Mouse (Mus musculus) embryonic facial prominence, embryonic 10.5 days (tissue): ENCODE results near the gene Dnajc4. TPM values are rescaled to one million over a fixed set of nuclear protein-coding genes. Genes with fewer than 3 reads are reported as not detected.
A peak's percentile ranks its signal among the peaks of the same experiment; 100 is the strongest.

ENCODE experiments used
- DNase-seq: peaks from one replicate; pipeline ENCODE4 v3.0.0-alpha.2; 2017; ENCODE audit warnings: low spot score
- H3K27ac ChIP-seq: fragments of 300-500 bp; sonication (generic); replicated peaks from 2 replicates; pipeline ENCODE4 v1.5.1; 2016; ENCODE audit warnings: mild to moderate bottlenecking
- H3K27me3 ChIP-seq: fragments of 300-500 bp; sonication (generic); replicated peaks from 2 replicates; pipeline ENCODE4 v1.6.1; 2016; ENCODE audit warnings: low read depth, mild to moderate bottlenecking; ENCODE audit not compliant: poor library complexity, severe bottlenecking
- H3K36me3 ChIP-seq: fragments of 300-500 bp; sonication (generic); replicated peaks from 2 replicates; pipeline ENCODE4 v1.6.1; 2016; ENCODE audit warnings: mild to moderate bottlenecking, moderate library complexity
- H3K4me1 ChIP-seq: fragments of 300-500 bp; sonication (generic); 2 replicates; pipeline ENCODE4 v1.6.1; 2016
- H3K4me3 ChIP-seq: fragments of 300-500 bp; sonication (generic); 2 replicates; pipeline ENCODE4 v1.5.1; 2016; ENCODE audit warnings: mild to moderate bottlenecking, moderate library complexity
- H3K9me3 ChIP-seq: fragments of 300-500 bp; sonication (generic); 2 replicates; pipeline ENCODE4 v1.6.1; 2016; ENCODE audit warnings: mild to moderate bottlenecking
- WGBS: fragments of 180-500 bp; shearing (Covaris S2); methylation state at CpG from one replicate; pipeline ENCODE4 v1.1.7; 2016; 5-methylcytosine and 5-hydroxymethylcytosine counted together
- polyA plus RNA-seq: library from polyadenylated mRNA; unstranded; fragments of >200 nt; fragmentation: Nextera tagmentation; extraction: Ambion mirVana; gene quantifications from 2 replicates; pipeline ENCODE4 v1.2.1, GENCODE M21; 2016

The Dnajc4 gene
- polyA plus RNA-seq, 1 experiment from 2014 or later, result 18.1 TPM

DNA sequence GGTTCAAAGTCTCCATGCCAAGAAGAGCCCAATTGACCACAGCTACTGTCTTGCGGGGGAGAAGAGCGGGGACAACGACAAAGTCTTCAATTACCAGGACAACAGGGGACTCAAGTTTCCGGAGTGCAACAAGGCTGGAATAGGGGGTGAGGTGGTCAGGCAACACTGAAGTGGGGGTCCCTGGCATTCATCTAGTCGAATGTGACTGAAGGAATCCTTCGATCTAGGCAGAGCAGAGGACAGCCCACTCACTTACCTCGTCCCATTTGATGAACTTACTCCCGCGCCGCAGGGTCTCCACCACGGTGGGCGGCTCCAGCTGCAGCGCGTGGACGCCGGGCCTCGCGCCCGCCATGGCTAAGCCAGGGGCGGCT, 23.1 kb downstream of the Dnajc4 start:
- Histone ChIP-seq H3K27me3 (peaks cover 12% of the 10 kb centered on the region), H3K9me3 (no peaks in the 10 kb centered on the region), H3K4me1 (peaks cover 61% of the 10 kb centered on the region), H3K36me3 (peaks cover 25% of the 10 kb centered on the region), H3K4me3 (peak overlapping the region; percentile 69), H3K27ac (peak overlapping the region; percentile 84)
- DNase-seq, result no peak
- WGBS, result 0% methylated on average over 20 of the region's 20 CpGs

DNA sequence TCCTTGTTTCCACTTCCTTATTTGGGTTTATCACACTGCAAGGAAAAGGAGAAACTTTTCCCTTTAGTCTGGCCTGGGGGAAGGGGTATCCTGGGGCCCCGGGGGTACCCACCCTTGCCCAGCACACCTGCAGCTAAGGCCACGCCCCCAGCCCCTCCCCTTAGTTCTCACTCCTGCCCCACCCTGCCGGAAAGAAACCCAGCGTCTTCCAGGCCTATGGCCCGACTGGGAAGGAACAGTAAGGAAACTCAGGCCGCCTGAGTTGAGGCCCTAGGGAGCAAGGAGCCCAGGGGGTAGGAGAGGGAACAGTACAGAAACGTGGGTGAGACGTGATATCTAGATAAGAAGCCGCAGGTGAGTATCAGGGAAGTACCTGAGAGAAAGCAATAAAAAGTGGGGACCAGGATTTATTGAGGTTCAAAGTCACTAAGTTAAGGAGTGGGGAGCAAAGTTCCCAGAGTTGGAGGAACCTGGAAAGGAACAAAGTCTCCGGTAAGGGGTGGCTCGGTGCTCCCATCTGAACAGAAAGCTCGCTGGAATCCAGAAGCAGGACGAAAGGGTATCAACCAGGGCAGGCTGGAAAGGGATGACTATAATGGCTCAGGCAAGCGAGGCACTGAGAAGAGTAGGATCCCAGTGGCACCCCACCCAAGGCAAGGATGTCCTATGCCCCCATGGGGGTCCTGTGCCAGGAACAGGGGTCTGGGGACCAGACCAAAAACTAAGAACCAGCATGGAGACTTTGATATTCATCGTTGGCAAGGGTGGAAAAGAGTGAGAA, 23.7 kb downstream of the Dnajc4 start:
- peaks cover 12% of the 10 kb centered on the region for H3K27me3 ChIP-seq
- H3K9me3 ChIP-seq, result no peaks in the 10 kb centered on the region
- peaks cover 56% of the 10 kb centered on the region for H3K4me1 ChIP-seq
- peaks cover 31% of the 10 kb centered on the region for H3K36me3 ChIP-seq
- peak; percentile 39 for DNase-seq
- 11% methylated on average over 15 of the region's 15 CpGs for WGBS
- H3K27ac ChIP-seq, result peak overlapping the region; percentile 84; the same call in 1 of the 2 replicates
- H3K4me3 ChIP-seq, result peak overlapping the region; percentile 69

DNA sequence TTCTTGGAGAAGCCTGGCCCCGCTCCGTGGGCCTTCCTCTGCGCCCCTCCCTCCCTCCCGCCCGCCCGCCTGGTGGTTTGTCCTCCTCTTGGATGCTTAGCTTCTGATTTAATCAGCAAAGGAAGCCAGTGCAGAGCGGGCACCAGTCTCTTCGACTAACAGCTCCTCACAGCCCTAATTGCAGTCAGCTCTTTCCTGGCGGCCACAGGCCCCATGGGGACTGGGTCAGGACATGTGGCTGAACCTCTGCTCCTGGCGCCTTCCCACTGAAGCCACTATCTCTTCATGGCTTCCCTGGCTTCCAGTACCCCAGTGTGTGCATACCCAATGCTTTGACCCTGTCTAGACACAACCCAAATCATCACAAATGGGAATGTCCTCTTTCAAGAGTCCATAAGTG, 35.9 kb downstream of the Dnajc4 start:
- 78% methylated on average over 10 of the region's 10 CpGs for WGBS
- peaks cover 77% of the 10 kb centered on the region for H3K36me3 ChIP-seq
- no peaks in the 10 kb centered on the region for H3K9me3 ChIP-seq
- peaks cover 16% of the 10 kb centered on the region for H3K4me1 ChIP-seq
- no peaks in the 10 kb centered on the region for H3K27me3 ChIP-seq
- no peak for DNase-seq
- no peak overlapping the region for H3K4me3 ChIP-seq
- H3K27ac ChIP-seq, result no peak overlapping the region

DNA sequence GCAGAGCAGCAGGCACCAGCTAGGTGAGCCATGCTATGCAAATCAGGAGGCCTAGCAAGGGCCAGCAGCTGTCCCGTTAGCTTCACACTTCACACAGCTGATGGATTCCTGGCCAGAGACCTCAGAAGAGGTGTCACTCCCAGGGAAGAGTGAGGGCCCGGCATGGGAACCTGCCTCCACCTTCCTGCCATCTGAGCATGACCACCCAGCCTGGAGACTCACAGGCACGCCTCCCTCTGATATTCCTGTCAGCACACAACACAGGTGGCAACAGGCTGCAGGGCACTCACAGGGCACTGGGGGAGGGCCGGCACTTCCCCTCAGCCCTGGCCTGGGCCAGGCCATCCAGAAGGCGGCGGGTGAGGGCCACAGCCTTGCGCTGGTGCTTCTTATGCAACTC, 36.9 kb downstream of the Dnajc4 start:
- WGBS, result 87% methylated on average over 7 of the region's 7 CpGs
- Histone ChIP-seq H3K36me3 (peaks cover 69% of the 10 kb centered on the region), H3K9me3 (no peaks in the 10 kb centered on the region), H3K4me1 (peaks cover 19% of the 10 kb centered on the region), H3K27ac (no peak overlapping the region; the same call in 1 of the 2 replicates), H3K4me3 (0 out of 2 replicates have a peak overlapping the region, but pooled peaks have one; percentile 1), H3K27me3 (no peaks in the 10 kb centered on the region)
- DNase-seq, result no peak

DNA sequence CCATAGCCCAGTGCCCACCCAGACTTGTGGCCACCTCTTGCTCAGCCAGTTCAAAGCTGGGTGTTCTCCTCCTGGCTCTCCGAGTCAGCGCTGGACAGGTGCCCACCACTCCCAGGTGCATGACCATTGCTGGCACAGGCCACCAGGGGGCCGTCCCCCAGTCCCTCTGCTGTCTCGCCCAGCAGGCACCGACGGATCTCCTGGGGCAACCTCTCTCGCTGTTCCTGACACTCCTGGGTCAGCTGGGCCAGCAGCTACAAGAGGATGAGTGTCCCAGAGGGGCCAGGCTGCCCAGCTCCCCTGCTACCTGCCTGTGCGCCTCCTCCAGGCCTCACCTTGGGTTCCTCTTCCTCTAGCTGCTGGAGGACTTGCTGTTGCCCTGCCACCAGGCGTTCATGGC, 38.3 kb downstream of the Dnajc4 start:
- Histone ChIP-seq H3K4me3 (no peak overlapping the region), H3K36me3 (peaks cover 62% of the 10 kb centered on the region)
- 69% methylated on average over 9 of the region's 9 CpGs for WGBS

DNA sequence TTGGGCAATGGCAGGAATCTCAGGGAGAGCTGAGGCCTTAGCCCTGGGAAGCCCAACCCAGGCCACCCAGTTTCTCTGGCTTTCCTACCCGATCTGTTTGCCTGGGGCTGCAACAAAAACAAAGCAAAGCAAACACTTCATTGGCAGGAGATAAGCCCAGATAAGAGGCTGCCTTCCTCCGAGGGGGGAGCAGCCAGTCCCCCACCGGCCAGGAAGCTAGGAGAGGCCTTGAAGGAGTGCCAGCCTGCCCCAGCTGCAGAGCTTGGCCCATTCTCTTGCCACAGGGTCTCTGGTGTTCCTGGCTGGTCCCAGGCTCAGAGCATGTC, 39.7 kb downstream of the Dnajc4 start:
- H3K27me3 ChIP-seq, result no peaks in the 10 kb centered on the region
- DNase-seq, result no peak
- 17% methylated on average over 3 of the region's 3 CpGs for WGBS
- H3K27ac ChIP-seq, result peak overlapping the region; percentile 65; the same call in 1 of the 2 replicates
- H3K36me3 ChIP-seq, result peaks cover 50% of the 10 kb centered on the region
- peak overlapping the region; percentile 70 for H3K4me3 ChIP-seq
- H3K9me3 ChIP-seq, result no peaks in the 10 kb centered on the region
- peaks cover 32% of the 10 kb centered on the region for H3K4me1 ChIP-seq

More for the DNA sequence above, 38.3 kb downstream of the Dnajc4 start:
- no peak overlapping the region for H3K27ac ChIP-seq
- DNase-seq, result peak; percentile 57
- peaks cover 32% of the 10 kb centered on the region for H3K4me1 ChIP-seq
- H3K27me3 ChIP-seq, result no peaks in the 10 kb centered on the region
- no peaks in the 10 kb centered on the region for H3K9me3 ChIP-seq

DNA sequence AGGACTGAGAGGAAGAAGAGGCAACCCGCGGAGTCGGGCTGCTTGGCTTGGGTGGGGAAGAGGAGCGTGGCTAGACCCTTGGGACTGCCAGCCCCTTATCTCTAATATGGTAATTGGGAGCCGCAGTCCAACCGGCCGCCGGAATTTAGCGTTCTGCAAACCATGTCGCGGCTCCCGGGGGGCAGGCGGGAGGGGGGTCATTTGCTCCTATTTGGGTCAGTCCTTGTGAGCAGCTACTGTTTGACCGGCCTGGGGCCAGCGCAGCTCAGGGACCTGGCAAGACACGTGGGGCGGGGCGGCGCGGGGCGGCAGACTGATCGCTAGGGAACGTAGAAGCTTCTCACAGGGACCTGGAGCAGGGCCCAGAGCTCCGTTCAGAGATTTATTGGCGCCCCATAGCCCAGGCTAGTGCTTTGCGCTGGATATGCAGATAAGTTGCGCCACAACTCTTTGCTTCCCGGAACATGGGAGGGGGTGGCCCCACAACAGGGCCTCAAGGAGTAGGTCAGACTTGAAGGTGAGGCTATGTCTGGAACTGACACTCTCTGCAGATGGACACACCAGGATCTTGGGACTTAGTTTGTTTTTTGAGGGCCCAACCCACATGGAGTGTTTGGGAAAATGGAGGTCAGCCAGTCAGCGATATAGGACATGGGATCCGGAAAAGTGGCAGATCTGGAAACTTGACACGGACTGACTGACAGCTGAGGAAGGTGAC, 40.2 kb downstream of the Dnajc4 start:
- Histone ChIP-seq H3K4me3 (peak overlapping the region; percentile 70), H3K27me3 (no peaks in the 10 kb centered on the region), H3K27ac (peak overlapping the region; percentile 93), H3K4me1 (peaks cover 32% of the 10 kb centered on the region), H3K36me3 (peaks cover 45% of the 10 kb centered on the region), H3K9me3 (no peaks in the 10 kb centered on the region)
- DNase-seq, result peak; percentile 69
- WGBS, result 2% methylated on average over 31 of the region's 31 CpGs

DNA sequence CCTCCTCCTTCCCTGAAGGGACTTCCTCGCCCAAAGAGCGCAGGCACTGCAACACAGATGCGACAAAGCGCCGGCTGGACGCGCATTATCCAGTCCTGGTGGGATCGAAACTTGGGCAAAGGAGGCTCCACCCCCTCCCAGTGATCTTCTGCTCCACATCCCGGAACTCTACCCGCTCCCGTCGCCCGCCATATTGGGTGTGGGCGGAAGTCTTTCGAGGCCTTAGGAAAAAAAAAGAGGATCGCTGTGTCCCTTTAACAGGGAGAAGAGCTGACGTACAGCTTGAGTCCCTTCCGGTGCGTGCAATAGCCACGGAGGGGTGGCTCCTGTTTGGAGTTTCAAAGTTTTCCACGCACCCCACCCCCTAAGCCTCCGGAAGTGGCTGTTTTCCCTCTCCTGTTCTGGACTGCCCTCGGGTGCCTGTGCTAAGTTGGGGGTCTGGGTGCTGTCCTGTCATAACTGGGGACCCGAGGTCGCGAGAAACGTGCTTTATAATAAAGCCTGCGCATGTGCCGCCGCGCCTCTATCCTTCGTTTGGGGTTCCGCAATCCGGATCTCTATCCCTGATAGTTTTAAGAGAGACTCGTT, 40.9 kb downstream of the Dnajc4 start:
- H3K4me3 ChIP-seq, result peak overlapping the region; percentile 70
- H3K9me3 ChIP-seq, result no peaks in the 10 kb centered on the region
- peak; percentile 92 for DNase-seq
- under 1% methylated on average over 35 of the region's 35 CpGs for WGBS
- no peaks in the 10 kb centered on the region for H3K27me3 ChIP-seq
- H3K27ac ChIP-seq, result peak overlapping the region; percentile 93
- peaks cover 38% of the 10 kb centered on the region for H3K36me3 ChIP-seq
- peaks cover 32% of the 10 kb centered on the region for H3K4me1 ChIP-seq

DNA sequence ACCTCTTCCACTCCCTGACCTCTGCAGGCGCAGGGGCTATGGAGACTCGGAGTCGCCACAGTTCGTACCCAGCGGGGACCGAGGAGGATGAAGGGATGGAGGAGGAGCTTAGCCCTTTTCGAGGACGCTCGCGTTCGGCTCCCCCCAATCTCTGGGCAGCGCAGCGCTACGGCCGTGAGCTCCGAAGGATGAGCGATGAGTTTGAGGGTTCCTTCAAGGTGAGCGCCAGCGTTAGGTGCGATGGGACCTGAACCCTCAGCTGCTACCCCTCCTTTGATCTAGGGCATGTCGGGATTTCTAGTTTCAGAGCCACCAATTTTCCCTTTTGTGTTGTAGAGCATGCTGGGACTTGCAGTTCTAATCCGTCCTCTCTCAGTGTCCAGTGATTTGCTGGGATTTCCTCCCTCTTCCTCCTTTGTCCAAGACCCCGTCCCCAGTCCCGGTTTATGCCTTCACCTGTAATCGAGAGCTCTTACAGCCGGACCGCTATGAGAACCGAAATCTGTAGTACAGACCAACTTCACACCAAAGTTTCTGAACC, 41.7 kb downstream of the Dnajc4 start:
- peak; percentile 75 for DNase-seq
- Histone ChIP-seq H3K27ac (peak overlapping the region; percentile 93), H3K4me1 (peaks cover 32% of the 10 kb centered on the region), H3K4me3 (peak overlapping the region; percentile 70), H3K9me3 (no peaks in the 10 kb centered on the region), H3K27me3 (no peaks in the 10 kb centered on the region), H3K36me3 (peaks cover 36% of the 10 kb centered on the region)
- under 1% methylated on average over 28 of the region's 28 CpGs for WGBS

DNA sequence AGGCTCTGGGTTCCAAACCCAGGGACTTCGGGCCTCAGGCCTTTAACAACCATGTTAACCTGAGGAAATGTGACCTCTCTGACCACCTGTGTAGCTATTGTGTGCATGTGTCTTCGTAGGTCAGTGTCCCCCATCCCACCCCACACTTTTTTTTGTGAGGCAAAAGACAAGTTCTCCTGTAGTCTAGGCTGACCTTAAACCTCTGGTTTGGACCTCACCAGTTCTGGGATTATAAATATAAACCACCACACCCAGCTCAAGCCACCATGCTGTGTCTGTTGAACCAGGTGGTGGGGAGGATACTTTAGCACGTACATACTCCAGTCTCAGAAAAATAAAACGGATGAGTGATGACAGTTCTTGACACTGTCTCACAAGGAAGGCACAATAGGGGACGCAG, 42.4 kb downstream of the Dnajc4 start:
- H3K4me3 ChIP-seq, result peak overlapping the region; percentile 70
- WGBS, result 65% methylated on average over 5 of the region's 5 CpGs
- H3K36me3 ChIP-seq, result peaks cover 36% of the 10 kb centered on the region
- H3K27ac ChIP-seq, result peak overlapping the region; percentile 93
- no peaks in the 10 kb centered on the region for H3K9me3 ChIP-seq
- DNase-seq, result no peak
- H3K4me1 ChIP-seq, result peaks cover 32% of the 10 kb centered on the region
- H3K27me3 ChIP-seq, result no peaks in the 10 kb centered on the region

DNA sequence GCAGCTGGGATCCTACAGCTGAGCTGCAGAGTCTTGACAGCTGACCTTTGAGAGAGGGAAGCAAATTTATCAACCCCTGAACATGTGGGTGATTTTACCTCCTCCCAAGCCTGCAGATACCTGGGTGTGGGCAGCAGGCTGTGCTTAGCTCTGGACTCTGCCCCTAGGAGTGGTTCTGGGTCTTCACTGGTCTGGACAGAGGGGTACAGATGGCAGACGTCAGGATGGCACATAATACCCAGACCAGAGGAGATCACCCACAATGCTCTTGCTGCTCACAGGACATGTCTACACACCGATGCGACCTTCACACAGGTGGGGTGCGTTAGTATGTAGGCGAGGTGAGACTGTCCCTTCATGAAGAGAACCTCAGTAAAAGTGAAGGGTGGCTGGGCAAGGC, 42.8 kb downstream of the Dnajc4 start:
- Histone ChIP-seq H3K9me3 (no peaks in the 10 kb centered on the region), H3K36me3 (peaks cover 35% of the 10 kb centered on the region), H3K4me1 (peaks cover 32% of the 10 kb centered on the region), H3K27ac (peak overlapping the region; percentile 93), H3K4me3 (peak overlapping the region; percentile 70), H3K27me3 (no peaks in the 10 kb centered on the region)
- DNase-seq, result no peak
- 92% methylated on average over 5 of the region's 5 CpGs for WGBS

DNA sequence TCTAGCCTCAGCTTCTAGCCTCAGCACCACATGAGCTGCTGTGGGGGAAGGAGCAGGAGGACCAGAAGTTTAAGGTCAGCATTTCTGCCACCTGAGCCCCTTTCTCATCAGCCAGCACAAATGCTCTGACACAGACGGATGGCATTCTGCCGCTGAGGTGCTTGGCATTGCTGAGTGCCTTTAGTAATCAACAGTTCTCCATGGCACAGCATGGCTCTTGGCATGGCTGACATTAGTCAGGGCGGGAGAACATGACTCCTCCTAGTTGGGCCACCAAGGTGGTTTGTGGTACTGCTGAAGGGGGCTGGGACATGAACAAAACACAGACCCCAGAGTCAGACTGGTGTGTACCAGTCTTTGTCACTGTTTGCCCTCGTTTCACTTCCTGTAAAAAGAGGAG, 44.2 kb downstream of the Dnajc4 start:
- H3K27me3 ChIP-seq, result no peaks in the 10 kb centered on the region
- H3K27ac ChIP-seq, result no peak overlapping the region
- H3K4me3 ChIP-seq, result no peak overlapping the region
- H3K4me1 ChIP-seq, result peaks cover 32% of the 10 kb centered on the region
- H3K36me3 ChIP-seq, result peaks cover 24% of the 10 kb centered on the region
- H3K9me3 ChIP-seq, result no peaks in the 10 kb centered on the region
- WGBS, result 83% methylated on average over 4 of the region's 4 CpGs
- no peak for DNase-seq
